Mouse (Mus musculus) cortical plate, adult 2 months (tissue): ENCODE measurements around the gene Pgrmc1.

Experiments used
- CTCF ChIP-seq: fragments of 200-500 bp; IDR thresholded peaks from 2 replicates; pipeline ENCODE4 v1.5.1; 2011; ENCODE audit warnings: mild to moderate bottlenecking, control low read depth, low read length; ENCODE audit not compliant: insufficient read depth; ENCODE audit errors: extremely low read depth
- POLR2A ChIP-seq: fragments of 200-500 bp; IDR thresholded peaks from 2 replicates; pipeline ENCODE4 v1.6.1; 2011; ENCODE audit warnings: mild to moderate bottlenecking, low read length, control low read depth; ENCODE audit not compliant: insufficient read depth; ENCODE audit errors: extremely low read depth

DNA sequence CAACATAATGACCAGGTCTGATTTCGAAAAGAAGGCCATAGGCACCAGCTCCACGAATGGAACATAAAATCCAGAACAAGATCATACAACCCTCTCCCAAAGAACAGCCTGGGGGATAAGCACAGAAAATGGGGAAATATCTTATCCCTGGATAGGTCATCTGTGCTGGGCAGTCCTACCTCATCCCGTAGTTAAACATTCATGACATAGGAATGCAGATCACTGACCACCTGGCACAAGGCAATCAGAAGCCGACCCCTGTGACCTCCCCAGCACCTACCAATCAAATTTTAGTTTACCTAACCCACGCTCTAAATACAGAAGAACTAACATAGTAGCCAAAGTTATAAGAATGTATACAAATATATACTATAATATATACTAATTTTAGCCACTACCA, 49.2 kb upstream of the Pgrmc1 start:
- TF ChIP-seq POLR2A (no peak), CTCF (no peak)
